Mouse (Mus musculus) midbrain, postnatal 0 days (tissue): ENCODE measurements around the gene Srrm2. TPM values are rescaled to one million over a fixed set of nuclear protein-coding genes. Genes with fewer than 3 reads are reported as not detected.

Source experiments
- ATAC-seq: fragments of 200-750 bp; cut with Nextera tagmentation; 2 replicates; pipeline ENCODE4 v1.8.0; 2017; ENCODE audit warnings: moderate number of reproducible peaks, mild to moderate bottlenecking, moderate TSS enrichment, moderate library complexity; ENCODE audit not compliant: low FRiP score
- DNase-seq: peaks from one replicate; pipeline ENCODE4 v3.0.0-alpha.2; 2015; ENCODE audit warnings: low spot score
- H3K27ac ChIP-seq: fragments of 300-500 bp; sonication (generic); 2 replicates; pipeline ENCODE4 v1.5.1; 2014; ENCODE audit warnings: low read depth, mild to moderate bottlenecking, low read length, mixed read lengths
- H3K27me3 ChIP-seq: fragments of 300-500 bp; sonication (generic); 2 replicates; pipeline ENCODE4 v1.6.1; 2014; ENCODE audit warnings: low read length, control low read depth, mixed read lengths; ENCODE audit not compliant: insufficient read depth
- H3K36me3 ChIP-seq: fragments of 300-500 bp; sonication (generic); 2 replicates; pipeline ENCODE4 v1.6.1; 2014; ENCODE audit warnings: low read length, control low read depth, mixed read lengths; ENCODE audit not compliant: insufficient read depth
- H3K4me1 ChIP-seq: fragments of 300-500 bp; sonication (generic); 2 replicates; pipeline ENCODE4 v1.6.1; 2014; ENCODE audit warnings: mild to moderate bottlenecking, control low read depth, antibody characterized with exemption, low read length, mixed read lengths; ENCODE audit not compliant: insufficient read depth
- H3K4me2 ChIP-seq: fragments of 300-500 bp; sonication (generic); 2 replicates; pipeline ENCODE4 v1.6.1; 2014; ENCODE audit warnings: low read depth, mild to moderate bottlenecking, low read length, mixed read lengths; ENCODE audit not compliant: poor library complexity, severe bottlenecking
- H3K4me3 ChIP-seq: fragments of 300-500 bp; sonication (generic); 2 replicates; pipeline ENCODE4 v1.5.1; 2014; ENCODE audit warnings: low read depth, mild to moderate bottlenecking, low read length, moderate library complexity
- H3K9ac ChIP-seq: fragments of 300-500 bp; sonication (generic); replicated peaks from 2 replicates; pipeline ENCODE4 v1.6.1; 2014; ENCODE audit warnings: mild to moderate bottlenecking, low read length, moderate library complexity, mixed read lengths; ENCODE audit not compliant: poor library complexity, severe bottlenecking
- H3K9me3 ChIP-seq: fragments of 300-500 bp; sonication (generic); 2 replicates; pipeline ENCODE4 v1.6.1; 2016; ENCODE audit warnings: low read length, control low read depth
- CTCF ChIP-seq: IDR thresholded peaks from 2 replicates; pipeline ENCODE4 v1.5.1; 2016; ENCODE audit warnings: antibody characterized with exemption, mild to moderate bottlenecking
- WGBS: fragments of 180-500 bp; shearing (Covaris S2); extraction: QIAGEN DNeasy Blood & Tissue Kit; methylation state at CpG from one replicate; pipeline ENCODE4 v1.1.7; 2014; 5-methylcytosine and 5-hydroxymethylcytosine counted together
- polyA plus RNA-seq: library from polyadenylated mRNA; unstranded; fragments of >200 nt; fragmentation: Nextera tagmentation; extraction: Ambion mirVana; gene quantifications from 2 replicates; pipeline ENCODE4 v1.2.1, GENCODE M21; 2015
- total RNA-seq: library from RNA; depleted of rRNA; stranded (reverse); fragments of >200 nt; gene quantifications from 2 replicates; pipeline ENCODE4 v1.2.3, GENCODE M21; 2014

The Srrm2 gene
- total and polyA plus RNA-seq, 2 experiments from 2014 or later, result 162 to 443 TPM

- WGBS, result 82% methylated on average over 7 of the region's 7 CpGs
- H3K9ac ChIP-seq, result no peak overlapping the region
- DNase-seq (no peak), ATAC-seq (no peak)
- no peak overlapping the region for H3K4me3 ChIP-seq
- no peaks in the 10 kb centered on the region for H3K36me3 ChIP-seq
- H3K27ac ChIP-seq, result no peak overlapping the region
- no peaks in the 10 kb centered on the region for H3K27me3 ChIP-seq
- no peak for TF ChIP-seq CTCF
- no peaks in the 10 kb centered on the region for H3K4me1 ChIP-seq
- no peaks in the 10 kb centered on the region for H3K9me3 ChIP-seq
- no peak overlapping the region for H3K4me2 ChIP-seq
These were observed 7.0 kb downstream of the Srrm2 start for GRCm38 (mm10) chr17:23797316-23797715.

GRCm38 (mm10) chr17:23801627-23802026, 11.3 kb downstream of the Srrm2 start:
- no peak overlapping the region for H3K4me3 ChIP-seq
- 94% methylated on average over 10 of the region's 10 CpGs for WGBS
- DNase-seq (no peak), ATAC-seq (no peak)
- no peaks in the 10 kb centered on the region for H3K27me3 ChIP-seq
- H3K4me2 ChIP-seq, result no peak overlapping the region
- no peak overlapping the region for H3K27ac ChIP-seq
- H3K4me1 ChIP-seq, result peaks cover 5% of the 10 kb centered on the region; the same call in 1 of the 2 replicates
- no peak for TF ChIP-seq CTCF
- H3K9ac ChIP-seq, result no peak overlapping the region
- no peaks in the 10 kb centered on the region for H3K36me3 ChIP-seq
- no peaks in the 10 kb centered on the region for H3K9me3 ChIP-seq

- WGBS, result 0% methylated on average over 59 of the region's 60 CpGs
- Histone ChIP-seq H3K4me3 (peak overlapping the region; percentile 84), H3K27ac (peak overlapping the region; percentile 98)
These were observed 12.5 kb downstream of the Srrm2 start for GRCm38 (mm10) chr17:23802746-23803365.

GRCm38 (mm10) chr17:23803366-23804041, 13.2 kb downstream of the Srrm2 start:
- peak; percentile 58 for ATAC-seq
- Histone ChIP-seq H3K9me3 (no peaks in the 10 kb centered on the region), H3K27ac (peak overlapping the region; percentile 98), H3K9ac (peak overlapping the region; percentile 85), H3K4me1 (peaks cover 5% of the 10 kb centered on the region; the same call in 1 of the 2 replicates), H3K27me3 (no peaks in the 10 kb centered on the region), H3K36me3 (peaks cover 5% of the 10 kb centered on the region; the same call in 1 of the 2 replicates), H3K4me2 (peak overlapping the region; percentile 74), H3K4me3 (peak overlapping the region; percentile 84)
- no peak for TF ChIP-seq CTCF
- DNase-seq, result peak; percentile 87
- under 1% methylated on average over 45 of the region's 83 CpGs for WGBS

More at GRCm38 (mm10) chr17:23802746-23803365, 12.5 kb downstream of the Srrm2 start:
- Histone ChIP-seq H3K4me1 (peaks cover 5% of the 10 kb centered on the region; the same call in 1 of the 2 replicates), H3K9me3 (no peaks in the 10 kb centered on the region), H3K4me2 (peak overlapping the region; percentile 74), H3K27me3 (no peaks in the 10 kb centered on the region), H3K9ac (peak overlapping the region; percentile 85), H3K36me3 (peaks cover under 1% of the 10 kb centered on the region; the same call in 1 of the 2 replicates)
- peak; percentile 98 for ATAC-seq
- TF ChIP-seq CTCF, result 0 out of 2 replicates have a peak, but pooled peaks have one; percentile 1
- peak; percentile 100 for DNase-seq

- ATAC-seq, result no peak
These were observed 14.2 kb downstream of the Srrm2 start for GRCm38 (mm10) chr17:23804426-23805085.

More at GRCm38 (mm10) chr17:23804426-23805085, 14.2 kb downstream of the Srrm2 start:
- TF ChIP-seq CTCF, result no peak
- no peak overlapping the region for H3K27ac ChIP-seq
- peaks cover 5% of the 10 kb centered on the region; the same call in 1 of the 2 replicates for H3K4me1 ChIP-seq
- peak overlapping the region; percentile 84 for H3K4me3 ChIP-seq
- no peaks in the 10 kb centered on the region for H3K27me3 ChIP-seq
- peaks cover 13% of the 10 kb centered on the region for H3K36me3 ChIP-seq
- H3K9me3 ChIP-seq, result no peaks in the 10 kb centered on the region
- H3K4me2 ChIP-seq, result peak overlapping the region; percentile 74
- no peak for DNase-seq
- H3K9ac ChIP-seq, result peak overlapping the region; percentile 85
- 2% methylated on average over 8 of the region's 8 CpGs for WGBS
